Mouse (Mus musculus): ENCODE results near the gene Shank2. TPM values are rescaled to one million over a fixed set of nuclear protein-coding genes. Genes with fewer than 3 reads are reported as not detected.

Shank2 gene
- polyA plus RNA-seq, 1 experiment, result 32.5 TPM

DNA sequence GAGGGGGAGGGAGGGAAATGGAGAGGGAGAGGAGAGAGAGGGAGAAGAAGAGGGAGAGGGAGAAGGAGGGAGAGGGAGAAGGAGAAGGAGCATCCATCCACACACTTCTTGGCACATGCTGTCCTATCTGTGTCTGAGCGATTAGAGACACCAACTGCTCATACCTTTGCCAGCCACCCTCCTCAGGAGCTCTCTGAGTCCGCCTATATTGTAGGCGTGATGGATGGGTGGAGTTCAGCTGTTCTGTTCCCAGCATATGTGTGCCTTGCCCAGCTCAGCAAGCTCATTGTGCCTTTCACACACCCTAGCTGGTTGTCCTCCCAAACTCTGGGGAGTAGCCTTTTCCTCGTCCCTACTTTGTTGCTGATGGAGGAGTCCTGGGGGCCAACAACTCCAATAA, 233.8 kb downstream of the Shank2 start:
- TF ChIP-seq CTCF (IDR thresholded peaks at IDR 0.05; ENCODE audit: borderline replicate concordance, extremely low read depth, insufficient read depth, insufficient read length) (no peak), POLR2A (IDR thresholded peaks at IDR 0.05; ENCODE audit: borderline replicate concordance, extremely low read depth, insufficient read depth, insufficient read length, poor library complexity, severe bottlenecking) (no peak)
- DNase-seq (ENCODE audit: low read depth), result no peak

DNA sequence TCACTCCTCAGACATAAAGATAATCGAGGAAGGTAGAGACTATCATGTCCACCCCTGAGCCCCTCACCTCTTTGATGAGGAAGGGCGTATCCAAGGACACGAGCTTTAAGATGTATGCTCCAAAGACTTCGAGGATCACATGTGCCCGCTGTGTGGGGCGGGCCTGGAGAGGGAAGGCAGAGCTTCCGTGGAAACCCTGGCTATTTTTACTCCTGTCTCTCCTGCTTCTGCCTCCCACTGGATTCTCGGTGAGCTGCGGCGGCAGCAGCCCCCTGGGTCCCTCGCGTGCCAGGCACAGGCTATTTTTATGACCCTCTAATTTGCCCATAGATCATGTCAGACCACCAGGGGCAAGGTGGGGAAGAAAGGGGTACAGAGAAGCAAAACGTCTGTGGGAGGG, 235.1 kb downstream of the Shank2 start:
- TF ChIP-seq CTCF (IDR thresholded peaks at IDR 0.05; ENCODE audit: borderline replicate concordance, extremely low read depth, insufficient read depth, insufficient read length) (no peak), POLR2A (IDR thresholded peaks at IDR 0.05; ENCODE audit: borderline replicate concordance, extremely low read depth, insufficient read depth, insufficient read length, poor library complexity, severe bottlenecking) (no peak)
- no peak for DNase-seq (ENCODE audit: low read depth)

DNA sequence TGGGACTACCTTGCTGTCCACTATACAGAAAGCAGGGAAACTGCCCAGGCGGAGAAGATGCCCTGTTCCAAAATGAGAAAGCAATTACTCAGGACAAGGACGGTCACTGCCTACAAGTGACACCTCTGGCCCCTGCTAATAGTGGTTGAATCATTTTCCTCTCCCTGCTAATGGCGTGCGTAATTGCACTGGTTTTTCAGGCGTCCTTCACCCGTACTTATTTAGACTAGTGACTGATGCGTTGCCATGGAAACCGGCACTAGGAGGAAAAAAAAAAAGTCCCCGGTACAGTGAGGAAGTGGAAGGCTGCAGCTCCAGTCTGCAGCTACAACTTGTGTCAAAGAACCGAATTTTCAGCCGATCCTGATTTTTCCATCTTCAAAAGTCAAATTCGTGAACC, 236.7 kb downstream of the Shank2 start:
- peak; percentile 95 for DNase-seq (ENCODE audit: low read depth)
- no peak for TF ChIP-seq CTCF (IDR thresholded peaks at IDR 0.05; ENCODE audit: borderline replicate concordance, extremely low read depth, insufficient read depth, insufficient read length)
- TF ChIP-seq POLR2A (IDR thresholded peaks at IDR 0.05; ENCODE audit: borderline replicate concordance, extremely low read depth, insufficient read depth, insufficient read length, poor library complexity, severe bottlenecking), result no peak

DNA sequence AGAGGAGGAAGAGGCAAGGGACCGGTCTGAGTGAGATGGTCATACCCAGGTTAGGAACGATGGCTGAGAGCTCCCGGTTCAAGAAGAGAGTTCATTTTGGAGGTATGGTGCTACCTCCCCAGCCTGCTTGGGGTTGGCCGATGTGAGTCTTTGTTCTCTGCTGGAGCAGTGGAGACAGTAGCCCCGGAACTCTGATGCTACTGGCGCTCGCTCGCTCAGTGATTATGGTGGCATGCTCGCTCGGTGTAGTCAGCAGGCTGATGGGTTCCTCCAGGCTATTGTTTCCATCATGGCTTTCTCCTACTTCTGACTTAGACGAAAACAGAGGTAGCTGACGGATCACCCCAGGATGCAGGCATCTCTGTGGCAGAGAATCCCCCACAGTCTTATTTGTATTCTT, 237.3 kb downstream of the Shank2 start:
- peak; percentile 38 for DNase-seq (ENCODE audit: low read depth)
- no peak for TF ChIP-seq POLR2A (IDR thresholded peaks at IDR 0.05; ENCODE audit: borderline replicate concordance, extremely low read depth, insufficient read depth, insufficient read length, poor library complexity, severe bottlenecking)
- TF ChIP-seq CTCF (IDR thresholded peaks at IDR 0.05; ENCODE audit: borderline replicate concordance, extremely low read depth, insufficient read depth, insufficient read length), result no peak

DNA sequence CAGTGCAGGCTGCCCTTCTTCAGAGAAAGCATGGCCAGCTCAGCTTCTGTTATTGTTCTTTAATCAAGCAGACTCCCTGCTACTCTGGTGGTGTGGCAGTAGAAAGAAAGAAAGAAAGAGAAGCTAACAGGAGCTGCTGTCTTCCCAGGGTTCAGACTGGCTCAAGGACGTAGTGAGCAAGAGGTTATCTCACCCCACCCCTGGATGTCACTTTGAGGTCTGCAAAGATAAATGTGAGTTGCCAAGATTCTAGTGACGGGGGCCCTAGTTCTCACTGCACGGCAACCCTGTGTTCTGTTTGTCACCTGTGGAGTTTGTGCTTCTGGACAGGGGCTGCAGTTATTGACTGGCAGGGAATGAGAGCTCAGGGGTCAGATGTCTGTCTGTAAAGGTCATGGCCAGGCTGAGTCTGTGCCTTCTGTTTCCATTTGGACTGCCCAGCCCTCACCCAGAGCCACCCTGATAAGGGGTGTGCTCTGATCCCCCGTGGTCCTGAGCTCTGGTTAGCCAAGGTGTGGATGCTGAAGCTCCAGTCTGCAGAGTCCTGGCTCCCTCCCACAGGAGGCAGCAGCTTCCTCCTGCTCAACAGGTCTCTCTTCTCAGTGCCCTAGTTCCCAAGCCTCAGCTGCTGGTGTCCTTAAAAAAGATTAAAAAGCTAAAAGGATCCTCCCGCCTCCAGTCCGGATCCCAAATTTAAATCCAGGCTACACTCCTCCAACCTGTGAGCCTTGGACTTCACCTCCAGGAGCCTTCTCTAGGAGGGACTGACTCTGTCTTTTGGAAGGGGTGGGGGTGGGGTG, 238.0 kb downstream of the Shank2 start:
- TF ChIP-seq CTCF (IDR thresholded peaks at IDR 0.05; ENCODE audit: borderline replicate concordance, extremely low read depth, insufficient read depth, insufficient read length) (no peak), POLR2A (IDR thresholded peaks at IDR 0.05; ENCODE audit: borderline replicate concordance, extremely low read depth, insufficient read depth, insufficient read length, poor library complexity, severe bottlenecking) (no peak)
- DNase-seq (ENCODE audit: low read depth), result peak; percentile 33

DNA sequence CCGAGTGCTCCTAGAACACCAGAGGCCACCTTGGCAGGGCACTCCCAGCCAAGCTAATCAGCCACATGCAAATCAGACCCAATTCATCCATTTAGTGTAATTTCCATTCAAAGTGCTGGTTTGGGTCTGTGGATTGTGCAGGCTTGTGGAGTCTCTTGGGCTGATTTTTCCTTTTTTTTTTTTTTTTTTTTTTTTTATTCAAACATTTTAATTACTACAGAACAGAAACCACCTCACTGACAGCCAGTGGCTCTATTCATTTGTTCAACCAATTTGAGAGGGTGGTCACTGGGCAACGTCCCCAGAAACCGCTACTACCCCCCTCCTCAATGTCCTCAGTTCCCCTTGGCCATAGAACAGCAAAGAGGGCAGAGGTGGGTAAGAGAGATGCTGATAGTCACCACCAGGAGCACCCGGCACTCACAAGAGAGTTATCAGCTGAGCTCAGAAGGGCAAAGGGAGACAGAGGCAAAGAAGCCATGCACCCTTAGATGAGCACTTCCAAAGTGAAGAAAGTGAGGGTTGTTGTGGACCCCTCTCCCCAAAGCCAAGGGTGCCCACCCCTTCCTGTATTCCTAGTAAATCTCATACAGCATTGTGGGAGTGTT, 239.1 kb downstream of the Shank2 start:
- DNase-seq (ENCODE audit: low read depth), result peak; percentile 72
- TF ChIP-seq POLR2A (IDR thresholded peaks at IDR 0.05; ENCODE audit: borderline replicate concordance, extremely low read depth, insufficient read depth, insufficient read length, poor library complexity, severe bottlenecking) (no peak), CTCF (IDR thresholded peaks at IDR 0.05; ENCODE audit: borderline replicate concordance, extremely low read depth, insufficient read depth, insufficient read length) (peak; percentile 24; the same call in 1 of the 2 replicates)

DNA sequence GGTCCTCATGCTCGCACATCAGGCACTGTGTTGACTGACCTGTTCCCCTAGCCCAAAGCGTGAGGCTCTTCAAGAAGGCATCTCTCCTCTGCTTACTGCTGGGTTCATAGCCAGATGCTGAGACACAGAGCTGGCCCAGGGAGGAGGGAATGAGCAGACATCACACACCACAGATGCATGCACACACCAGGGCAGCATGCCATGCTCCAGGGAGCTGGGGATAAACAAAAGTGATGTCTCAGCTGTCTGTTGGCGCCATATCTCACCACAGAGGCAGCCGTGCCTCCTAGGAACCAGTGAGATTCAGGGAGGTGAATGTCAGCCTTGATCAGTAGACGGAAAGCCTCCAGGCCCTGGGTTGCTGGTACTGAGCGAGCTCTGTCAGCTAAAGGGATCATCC, 242.5 kb downstream of the Shank2 start:
- DNase-seq (ENCODE audit: low read depth), result no peak
- TF ChIP-seq POLR2A (IDR thresholded peaks at IDR 0.05; ENCODE audit: borderline replicate concordance, extremely low read depth, insufficient read depth, insufficient read length, poor library complexity, severe bottlenecking) (no peak), CTCF (IDR thresholded peaks at IDR 0.05; ENCODE audit: borderline replicate concordance, extremely low read depth, insufficient read depth, insufficient read length) (no peak)

DNA sequence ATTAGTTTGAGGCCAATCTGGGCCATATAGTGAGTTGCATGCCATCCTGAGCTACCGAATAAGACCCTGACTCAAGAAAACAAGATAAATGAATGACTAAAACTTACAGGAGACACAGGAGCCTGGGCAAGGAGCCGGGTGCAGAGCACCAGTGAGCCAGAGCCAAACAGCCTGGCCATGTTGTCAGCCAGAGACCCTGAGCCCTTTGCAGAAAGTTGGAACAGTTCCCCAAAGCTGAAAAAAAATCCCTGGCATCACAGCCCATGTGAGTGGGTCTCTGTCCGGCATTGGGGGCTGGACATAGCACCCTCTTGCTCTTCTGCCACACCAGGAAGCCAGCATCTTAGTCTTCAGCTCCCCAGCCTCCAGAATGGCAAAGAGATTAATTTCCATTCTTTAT, 244.5 kb downstream of the Shank2 start:
- no peak for DNase-seq (ENCODE audit: low read depth)
- TF ChIP-seq CTCF (IDR thresholded peaks at IDR 0.05; ENCODE audit: borderline replicate concordance, extremely low read depth, insufficient read depth, insufficient read length) (no peak), POLR2A (IDR thresholded peaks at IDR 0.05; ENCODE audit: borderline replicate concordance, extremely low read depth, insufficient read depth, insufficient read length, poor library complexity, severe bottlenecking) (no peak)

DNA sequence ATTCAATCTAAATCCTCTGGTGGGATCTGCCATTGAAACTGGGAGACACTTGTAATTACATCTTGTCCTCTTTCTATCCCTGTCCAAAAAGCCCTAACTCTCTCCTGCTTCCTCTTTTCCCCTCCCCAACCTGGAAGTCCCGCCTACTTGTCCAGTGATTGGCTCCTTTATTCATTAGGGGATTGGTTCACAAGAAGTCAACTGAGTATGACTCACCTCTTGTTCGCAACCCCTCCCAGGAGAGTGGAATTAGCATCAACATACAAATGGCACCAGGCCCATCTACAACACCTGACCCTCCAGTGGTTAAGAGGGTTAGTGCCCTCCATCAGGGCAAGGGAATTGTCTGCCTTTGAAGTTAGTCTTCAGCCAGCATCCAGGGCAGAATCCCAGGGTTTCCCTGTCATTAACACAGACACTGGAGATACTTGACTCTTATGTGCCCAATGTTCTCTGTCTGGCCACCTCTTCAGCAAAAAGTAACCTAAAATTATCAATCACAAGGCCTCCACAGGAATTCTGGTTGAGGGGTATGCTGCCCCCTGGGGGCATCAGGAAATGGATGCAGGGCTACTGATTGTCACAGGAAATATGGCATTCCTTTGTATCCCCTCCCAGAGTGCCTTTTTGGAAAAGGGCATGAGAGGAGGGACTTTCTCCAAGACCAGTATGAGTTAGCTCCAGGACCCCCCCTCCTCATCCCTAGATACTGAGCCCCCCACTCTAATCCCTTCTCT, 247.1 kb downstream of the Shank2 start:
- peak; percentile 24; the same call in 1 of the 2 replicates for TF ChIP-seq CTCF (IDR thresholded peaks at IDR 0.05; ENCODE audit: borderline replicate concordance, extremely low read depth, insufficient read depth, insufficient read length)
- no peak for TF ChIP-seq POLR2A (IDR thresholded peaks at IDR 0.05; ENCODE audit: borderline replicate concordance, extremely low read depth, insufficient read depth, insufficient read length, poor library complexity, severe bottlenecking)
- no peak for DNase-seq (ENCODE audit: low read depth)

DNA sequence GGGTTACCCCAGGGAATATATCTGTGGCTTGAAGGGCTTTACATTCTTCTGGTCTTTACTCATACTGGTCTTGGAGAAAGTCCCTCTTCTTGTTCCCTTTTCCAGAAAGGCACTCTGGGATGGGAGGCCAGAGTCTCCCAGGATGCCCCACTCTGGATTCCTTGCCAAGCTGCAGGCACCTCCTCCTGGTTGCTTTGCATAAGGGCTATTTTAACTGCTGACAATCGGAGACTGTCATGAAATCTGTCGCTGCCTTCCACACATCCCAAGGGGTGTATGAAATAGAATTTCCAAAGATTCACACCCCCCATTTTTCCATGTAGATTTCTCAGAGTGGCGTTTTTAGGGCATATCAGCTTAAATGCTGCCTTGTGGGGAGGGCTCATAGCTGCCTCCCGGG, 249.1 kb downstream of the Shank2 start:
- TF ChIP-seq POLR2A (IDR thresholded peaks at IDR 0.05; ENCODE audit: borderline replicate concordance, extremely low read depth, insufficient read depth, insufficient read length, poor library complexity, severe bottlenecking) (no peak), CTCF (IDR thresholded peaks at IDR 0.05; ENCODE audit: borderline replicate concordance, extremely low read depth, insufficient read depth, insufficient read length) (no peak)
- DNase-seq (ENCODE audit: low read depth), result no peak

DNA sequence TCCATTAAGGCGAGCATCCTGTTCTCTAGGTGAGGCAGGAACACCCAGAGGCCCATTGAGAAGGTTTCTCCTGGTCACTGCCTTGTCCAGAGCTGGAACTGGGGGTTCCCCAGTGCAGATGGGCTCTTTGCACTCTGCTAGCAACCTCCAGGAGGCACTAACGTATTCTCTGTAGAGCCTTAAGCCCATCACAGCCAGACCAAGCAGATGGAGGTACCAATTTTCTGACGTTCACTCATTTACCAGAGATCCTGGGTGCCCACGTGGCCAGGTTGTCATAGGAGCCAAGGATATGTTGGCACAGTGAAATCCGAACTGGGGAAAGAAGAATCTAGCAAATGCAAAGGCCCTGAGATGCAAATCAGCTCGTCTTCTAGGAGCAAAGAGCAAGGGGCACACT, 249.5 kb downstream of the Shank2 start:
- TF ChIP-seq POLR2A (IDR thresholded peaks at IDR 0.05; ENCODE audit: borderline replicate concordance, extremely low read depth, insufficient read depth, insufficient read length, poor library complexity, severe bottlenecking) (no peak), CTCF (IDR thresholded peaks at IDR 0.05; ENCODE audit: borderline replicate concordance, extremely low read depth, insufficient read depth, insufficient read length) (no peak; the same call in 1 of the 2 replicates)
- DNase-seq (ENCODE audit: low read depth), result peak; percentile 57

Data from brain, embryonic 14.5 days (tissue).